Mouse (Mus musculus) heart, embryonic 13.5 days (tissue): ENCODE measurements around the gene Rps3a1. TPM values are rescaled to one million over a fixed set of nuclear protein-coding genes. Genes with fewer than 3 reads are reported as not detected.

Experiments
- ATAC-seq: fragments of 200-750 bp; cut with Nextera tagmentation; 2 replicates; pipeline ENCODE4 v1.8.0; 2017; ENCODE audit warnings: moderate TSS enrichment; ENCODE audit not compliant: insufficient number of reproducible peaks, low FRiP score, low TSS enrichment; ENCODE audit errors: extremely low read depth
- H3K27ac ChIP-seq: fragments of 300-500 bp; sonication (generic); replicated peaks from 2 replicates; pipeline ENCODE4 v1.5.1; 2015; ENCODE audit warnings: moderate library complexity, mild to moderate bottlenecking, inconsistent platforms
- H3K27me3 ChIP-seq: fragments of 300-500 bp; sonication (generic); replicated peaks from 2 replicates; pipeline ENCODE4 v1.6.1; 2015; ENCODE audit warnings: mild to moderate bottlenecking, inconsistent platforms
- H3K36me3 ChIP-seq: fragments of 300-500 bp; sonication (generic); 2 replicates; pipeline ENCODE4 v1.6.1; 2015; ENCODE audit warnings: mild to moderate bottlenecking, inconsistent platforms
- H3K4me1 ChIP-seq: fragments of 300-500 bp; sonication (generic); 2 replicates; pipeline ENCODE4 v1.6.1; 2015; ENCODE audit warnings: inconsistent platforms
- H3K4me2 ChIP-seq: fragments of 300-500 bp; sonication (generic); 2 replicates; pipeline ENCODE4 v1.6.1; 2015; ENCODE audit warnings: inconsistent platforms, mild to moderate bottlenecking, moderate library complexity
- H3K4me3 ChIP-seq: fragments of 300-500 bp; sonication (generic); 2 replicates; pipeline ENCODE4 v1.5.1; 2015; ENCODE audit warnings: moderate library complexity, mild to moderate bottlenecking, inconsistent platforms
- H3K9ac ChIP-seq: fragments of 300-500 bp; sonication (generic); 2 replicates; pipeline ENCODE4 v1.6.1; 2015; ENCODE audit warnings: inconsistent platforms, mild to moderate bottlenecking, moderate library complexity
- H3K9me3 ChIP-seq: fragments of 300-500 bp; sonication (generic); 2 replicates; pipeline ENCODE4 v1.6.1; 2016; ENCODE audit warnings: inconsistent platforms
- WGBS: fragments of 180-500 bp; shearing (Covaris S2); methylation state at CpG from one replicate; pipeline ENCODE4 v1.1.7; 2015; ENCODE audit warnings: mixed read lengths; 5-methylcytosine and 5-hydroxymethylcytosine counted together
- polyA plus RNA-seq: library from polyadenylated mRNA; unstranded; fragments of >200 nt; fragmentation: Nextera tagmentation; extraction: Ambion mirVana; gene quantifications from 2 replicates; pipeline ENCODE4 v1.2.1, GENCODE M21; 2015

Rps3a1 gene
- polyA plus RNA-seq, 1 experiment from 2014 or later, result 788 TPM

GRCm38 (mm10) chr3:86101956-86102355 lies 40.5 kb downstream of the Rps3a1 start:
- no peak for ATAC-seq
- H3K9ac ChIP-seq, result no peak overlapping the region
- no peak overlapping the region for H3K27ac ChIP-seq
- H3K4me1 ChIP-seq, result no peaks in the 10 kb centered on the region
- H3K9me3 ChIP-seq, result no peaks in the 10 kb centered on the region
- no peak overlapping the region for H3K4me3 ChIP-seq
- no peaks in the 10 kb centered on the region for H3K27me3 ChIP-seq
- no peak overlapping the region for H3K4me2 ChIP-seq
- peaks cover 23% of the 10 kb centered on the region for H3K36me3 ChIP-seq
- 89% methylated on average over 6 of the region's 6 CpGs for WGBS

- peaks cover 17% of the 10 kb centered on the region for H3K36me3 ChIP-seq
- no peak overlapping the region for H3K4me3 ChIP-seq
- no peaks in the 10 kb centered on the region for H3K9me3 ChIP-seq
- H3K4me1 ChIP-seq, result no peaks in the 10 kb centered on the region
- WGBS, result 84% methylated on average over 5 of the region's 5 CpGs
- H3K9ac ChIP-seq, result no peak overlapping the region
- no peak overlapping the region for H3K4me2 ChIP-seq
- no peak overlapping the region for H3K27ac ChIP-seq
- no peak for ATAC-seq
- no peaks in the 10 kb centered on the region for H3K27me3 ChIP-seq
Observed at GRCm38 (mm10) chr3:86093907-86094306, 48.6 kb downstream of the Rps3a1 start.

GRCm38 (mm10) chr3:86093213-86093845 lies 49.2 kb downstream of the Rps3a1 start:
- Histone ChIP-seq H3K4me3 (no peak overlapping the region), H3K9ac (no peak overlapping the region), H3K4me1 (no peaks in the 10 kb centered on the region), H3K4me2 (no peak overlapping the region), H3K36me3 (peaks cover 20% of the 10 kb centered on the region), H3K9me3 (no peaks in the 10 kb centered on the region), H3K27me3 (no peaks in the 10 kb centered on the region), H3K27ac (no peak overlapping the region)
- 68% methylated on average over 6 of the region's 6 CpGs for WGBS
- no peak for ATAC-seq

Other genes with a start within 250 kb of the Rps3a1 start
- gene Sh3d19, start 171.6 kb downstream of the Rps3a1 start, polyA plus RNA-seq, result 10.3 and 10.9 TPM in 2 replicates
- not detected in 2 replicates for gene Prss48, start 140.2 kb downstream of the Rps3a1 start, polyA plus RNA-seq
- 1.5 TPM in 2 replicates for gene Lrba, start 82.0 kb upstream of the Rps3a1 start, polyA plus RNA-seq